Mouse (Mus musculus) liver, adult 2 months (tissue): ENCODE results near the gene Kmt5b. TPM values are rescaled to one million over a fixed set of nuclear protein-coding genes. Genes with fewer than 3 reads are reported as not detected.
A peak's percentile ranks its signal among the peaks of the same experiment; 100 is the strongest.

Experiments used
- DNase-seq: peaks from one replicate; pipeline ENCODE4 v3.0.0-alpha.2; 2011; ENCODE audit warnings: low read depth, low spot score; ENCODE audit errors: extremely low read depth
- H3K27ac ChIP-seq: fragments of 200-500 bp; replicated peaks from 2 replicates; pipeline ENCODE4 v1.5.1; 2012; ENCODE audit warnings: low read depth, mild to moderate bottlenecking, control low read depth, inconsistent platforms, low read length; ENCODE audit not compliant: insufficient read depth
- H3K27me3 ChIP-seq: fragments of 200-500 bp; 2 replicates; pipeline ENCODE4 v1.6.1; 2012; ENCODE audit warnings: mild to moderate bottlenecking, moderate library complexity, low read length, inconsistent platforms; ENCODE audit not compliant: control insufficient read depth, insufficient read depth
- H3K36me3 ChIP-seq: fragments of 200-500 bp; 2 replicates; pipeline ENCODE4 v1.6.1; 2012; ENCODE audit warnings: low read length, inconsistent platforms; ENCODE audit not compliant: control insufficient read depth, insufficient read depth
- H3K4me1 ChIP-seq: fragments of 200-500 bp; 2 replicates; pipeline ENCODE4 v1.6.1; 2011; ENCODE audit warnings: low read length; ENCODE audit not compliant: control insufficient read depth, insufficient read depth
- H3K4me3 ChIP-seq: fragments of 200-500 bp; 2 replicates; pipeline ENCODE4 v1.5.1; 2011; ENCODE audit warnings: low read depth, mild to moderate bottlenecking, control low read depth, low read length, moderate library complexity; ENCODE audit not compliant: insufficient read depth
- H3K79me2 ChIP-seq: fragments of 200-500 bp; 2 replicates; pipeline ENCODE4 v1.6.1; 2012; ENCODE audit warnings: inconsistent platforms, mild to moderate bottlenecking, low read length, moderate library complexity; ENCODE audit not compliant: control insufficient read depth, insufficient read depth
- H3K9ac ChIP-seq: fragments of 200-500 bp; 2 replicates; pipeline ENCODE4 v1.6.1; 2012; ENCODE audit warnings: low read depth, mild to moderate bottlenecking, control low read depth, inconsistent platforms, low read length
- CTCF ChIP-seq: fragments of 200-500 bp; IDR thresholded peaks from 2 replicates; pipeline ENCODE4 v1.5.1; 2011; ENCODE audit warnings: low read depth, low read length, control low read depth
- POLR2A ChIP-seq: fragments of 200-500 bp; IDR thresholded peaks from 2 replicates; pipeline ENCODE4 v1.6.1; 2011; ENCODE audit warnings: low read length, control low read depth; ENCODE audit not compliant: insufficient read depth; ENCODE audit errors: extremely low read depth
- WGBS: fragments of 180-500 bp; shearing (Covaris S2); methylation state at CpG from one replicate; pipeline ENCODE4 v1.1.7; 2018; 5-methylcytosine and 5-hydroxymethylcytosine counted together
- polyA plus RNA-seq: library from polyadenylated mRNA; depleted of rRNA; stranded (reverse); fragments of >200 nt; gene quantifications from 2 replicates; pipeline ENCODE4 v1.2.3, GENCODE M21; 2012
- total RNA-seq: library from RNA; depleted of rRNA; stranded (reverse); fragments of >200 nt; gene quantifications from 2 replicates; pipeline ENCODE4 v1.2.3, GENCODE M21; 2014

Gene Kmt5b
- total and polyA plus RNA-seq, 2 experiments: 6.7 to 30.4 TPM

DNA sequence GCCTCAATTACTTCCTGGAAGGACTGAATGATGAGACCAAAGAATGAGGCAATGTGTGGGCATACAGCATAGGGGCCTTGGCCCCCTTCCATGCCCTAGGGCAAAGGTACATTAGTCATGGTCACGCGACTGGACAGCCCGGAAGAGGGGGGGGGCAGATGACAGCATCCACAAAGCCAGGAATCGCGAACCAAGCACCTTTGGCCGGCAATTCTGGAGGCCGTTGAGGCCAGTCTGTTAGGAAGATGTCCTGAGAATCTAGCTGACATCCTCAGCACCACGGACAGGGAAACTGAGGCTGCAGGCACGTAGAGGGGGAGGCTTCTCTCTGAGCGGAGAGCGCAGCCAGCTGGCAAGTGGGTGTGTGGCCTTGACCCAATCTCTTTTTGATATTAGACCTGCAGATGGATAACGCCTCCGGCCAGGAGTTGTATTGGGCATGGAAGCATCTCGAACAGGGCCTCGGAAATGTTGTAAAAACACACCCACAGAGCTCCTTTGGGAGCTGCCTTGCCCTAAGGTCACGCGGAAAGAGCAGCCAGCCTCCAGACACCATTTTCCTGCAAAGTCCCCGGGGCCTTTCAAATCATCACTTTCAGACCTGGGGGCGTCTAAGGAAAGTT, 83.7 kb downstream of the Kmt5b start:
- peak overlapping the region; percentile 64 for H3K4me3 ChIP-seq
- peak overlapping the region; percentile 72 for H3K9ac ChIP-seq
- H3K27ac ChIP-seq: peak overlapping the region; percentile 88
- H3K36me3 ChIP-seq: no peaks in the 10 kb centered on the region
- peaks cover 41% of the 10 kb centered on the region for H3K4me1 ChIP-seq
- no peak for TF ChIP-seq POLR2A
- DNase-seq: peak; percentile 87
- 2% methylated on average over 19 of the region's 19 CpGs for WGBS
- H3K79me2 ChIP-seq: peaks cover 17% of the 10 kb centered on the region; the same call in 1 of the 2 replicates
- H3K27me3 ChIP-seq: no peaks in the 10 kb centered on the region

DNA sequence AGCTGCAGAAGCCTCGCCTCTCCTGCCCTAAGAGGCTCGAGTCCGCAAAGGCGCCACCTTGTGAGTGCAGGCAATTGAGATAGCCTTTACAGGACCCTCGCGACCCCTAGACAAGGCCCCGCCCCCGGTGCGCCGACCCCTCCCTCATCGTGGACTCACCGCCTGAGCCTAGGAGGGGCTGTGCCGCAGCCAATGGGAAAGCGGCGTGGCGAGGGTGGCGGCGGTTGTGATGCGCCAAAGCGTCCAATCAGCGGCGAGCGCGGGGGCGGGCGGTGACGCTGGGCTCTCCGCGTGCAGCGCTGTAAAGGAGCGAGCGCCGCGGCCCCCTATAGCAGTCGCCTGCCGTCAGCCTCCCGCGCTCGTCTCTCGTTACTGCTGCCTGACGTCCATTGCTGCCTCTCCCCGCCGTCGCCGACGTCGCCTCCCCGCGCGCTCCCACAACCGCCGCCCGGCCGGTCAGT, 84.3 kb downstream of the Kmt5b start, which contains the start of gene Chka:
Chka (plus strand) TSS at position 272 of the 461 bp plus-strand sequence.
- Histone ChIP-seq H3K9ac (peak within 1 kb of the TSS; percentile 96), H3K27ac (peak within 1 kb of the TSS; percentile 88), H3K4me3 (peak within 1 kb of the TSS; percentile 97), H3K27me3 (no peaks in the 10 kb centered on the region), H3K4me1 (peaks cover 40% of the 10 kb centered on the region), H3K36me3 (no peaks in the 10 kb centered on the region), H3K79me2 (peaks cover 17% of the 10 kb centered on the region; the same call in 1 of the 2 replicates)
- under 1% methylated on average over 54 of the region's 54 CpGs for WGBS
- peak; percentile 80 for DNase-seq
- peak; percentile 97 for TF ChIP-seq POLR2A
- TF ChIP-seq CTCF: no peak

DNA sequence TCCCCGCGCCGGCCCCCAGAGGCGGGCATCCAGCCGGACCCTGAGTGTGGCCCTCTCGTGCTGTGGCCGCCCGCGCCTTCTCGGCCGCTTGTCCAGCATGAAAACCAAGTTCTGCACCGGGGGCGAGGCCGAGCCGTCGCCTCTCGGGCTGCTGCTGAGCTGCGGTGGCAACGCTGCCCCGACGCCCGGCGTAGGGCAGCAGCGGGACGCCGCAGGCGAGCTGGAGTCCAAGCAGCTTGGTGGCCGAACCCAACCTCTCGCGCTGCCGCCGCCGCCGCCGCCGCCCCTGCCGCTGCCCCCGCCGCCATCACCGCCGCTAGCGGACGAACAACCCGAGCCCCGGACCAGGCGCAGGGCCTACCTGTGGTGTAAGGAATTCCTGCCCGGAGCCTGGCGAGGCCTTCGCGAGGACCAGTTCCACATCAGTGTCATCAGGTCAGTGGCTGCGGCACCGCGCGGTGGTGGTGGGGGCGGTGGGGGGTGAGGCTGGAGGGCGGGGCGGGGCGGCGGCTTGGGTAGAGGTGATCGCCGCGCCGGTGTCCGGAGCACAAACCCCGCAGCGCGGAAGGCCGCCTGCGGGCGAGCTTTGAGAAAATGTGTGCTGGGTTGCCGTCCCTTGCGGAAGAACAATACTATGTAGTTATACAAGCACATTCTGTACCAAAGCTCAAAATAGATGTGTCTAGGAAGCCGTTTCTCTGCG, 84.9 kb downstream of the Kmt5b start:
- Histone ChIP-seq H3K36me3 (no peaks in the 10 kb centered on the region), H3K9ac (peak overlapping the region; percentile 96), H3K27me3 (no peaks in the 10 kb centered on the region), H3K79me2 (peaks cover 20% of the 10 kb centered on the region; the same call in 1 of the 2 replicates), H3K4me1 (peaks cover 38% of the 10 kb centered on the region), H3K4me3 (peak overlapping the region; percentile 97), H3K27ac (peak overlapping the region; percentile 87)
- TF ChIP-seq CTCF (no peak), POLR2A (no peak)
- WGBS: under 1% methylated on average over 71 of the region's 74 CpGs
- no peak for DNase-seq

DNA sequence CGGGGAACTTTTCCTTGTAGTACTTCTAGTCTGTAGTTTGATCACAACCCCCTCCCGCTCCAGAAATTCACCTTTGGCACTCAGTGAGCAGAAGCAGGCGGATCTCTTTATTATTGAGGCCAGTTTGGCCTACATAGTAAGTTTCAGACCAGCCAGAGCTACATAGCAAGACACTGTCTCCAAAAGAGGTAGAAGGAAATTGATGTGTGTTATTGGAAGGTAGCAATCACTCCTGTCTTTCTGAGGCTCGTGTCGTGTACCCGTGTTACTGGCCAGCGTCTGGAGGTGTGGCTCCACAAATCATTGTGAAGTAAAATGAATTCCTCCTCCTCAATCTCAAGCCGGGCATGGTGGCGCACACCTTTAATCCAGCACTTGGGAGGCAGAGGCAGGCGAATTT, 85.9 kb downstream of the Kmt5b start:
- TF ChIP-seq CTCF (no peak), POLR2A (no peak)
- Histone ChIP-seq H3K4me3 (peak overlapping the region; percentile 2; the same call in 1 of the 2 replicates), H3K36me3 (no peaks in the 10 kb centered on the region), H3K27ac (no peak overlapping the region), H3K9ac (no peak overlapping the region), H3K4me1 (peaks cover 39% of the 10 kb centered on the region), H3K79me2 (peaks cover 24% of the 10 kb centered on the region; the same call in 1 of the 2 replicates), H3K27me3 (no peaks in the 10 kb centered on the region)
- DNase-seq: peak; percentile 48
- WGBS: 30% methylated on average over 10 of the region's 10 CpGs

DNA sequence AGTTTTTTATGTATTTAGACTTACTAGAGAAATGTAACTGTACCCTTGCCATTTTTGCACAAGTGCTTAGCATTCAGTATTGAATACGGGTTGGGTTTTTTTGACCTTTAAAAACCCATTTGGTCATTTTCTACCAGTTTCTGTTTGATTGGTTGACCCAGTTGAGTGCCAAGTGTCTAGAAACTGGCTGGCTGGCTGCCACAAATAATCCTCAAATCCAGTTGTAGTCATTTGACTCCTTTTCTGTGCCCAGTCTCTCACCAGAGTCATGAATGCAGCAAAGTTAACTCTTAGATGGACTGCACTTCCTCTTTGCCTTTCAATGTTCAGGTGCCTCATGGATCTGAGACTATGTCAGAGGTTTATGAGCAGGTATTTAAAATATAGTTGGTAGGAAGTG, 86.7 kb downstream of the Kmt5b start:
- Histone ChIP-seq H3K4me1 (peaks cover 37% of the 10 kb centered on the region), H3K79me2 (peaks cover 28% of the 10 kb centered on the region; the same call in 1 of the 2 replicates), H3K4me3 (no peak overlapping the region), H3K27me3 (no peaks in the 10 kb centered on the region), H3K27ac (no peak overlapping the region), H3K36me3 (no peaks in the 10 kb centered on the region), H3K9ac (no peak overlapping the region)
- WGBS: 39% methylated on average over 1 of the region's 1 CpGs
- no peak for TF ChIP-seq CTCF
- no peak for TF ChIP-seq POLR2A
- DNase-seq: peak; percentile 88
